Mouse (Mus musculus): ENCODE data around the gene Snx7.

GRCm38 (mm10) chr3:117869324-117869715 is 584 bp upstream of the Snx7 start:
- TF ChIP-seq POLR2A (IDR thresholded peaks at IDR 0.05; ENCODE audit: borderline replicate concordance, control insufficient read depth, low read depth, low read length) = no peak
- TF ChIP-seq CTCF (IDR thresholded peaks at IDR 0.05; ENCODE audit: control insufficient read depth, insufficient read depth, low read length) = no peak

All from bone marrow, adult 2 months (tissue).